Mouse (Mus musculus): ENCODE data around the gene Ubl4b.

DNA sequence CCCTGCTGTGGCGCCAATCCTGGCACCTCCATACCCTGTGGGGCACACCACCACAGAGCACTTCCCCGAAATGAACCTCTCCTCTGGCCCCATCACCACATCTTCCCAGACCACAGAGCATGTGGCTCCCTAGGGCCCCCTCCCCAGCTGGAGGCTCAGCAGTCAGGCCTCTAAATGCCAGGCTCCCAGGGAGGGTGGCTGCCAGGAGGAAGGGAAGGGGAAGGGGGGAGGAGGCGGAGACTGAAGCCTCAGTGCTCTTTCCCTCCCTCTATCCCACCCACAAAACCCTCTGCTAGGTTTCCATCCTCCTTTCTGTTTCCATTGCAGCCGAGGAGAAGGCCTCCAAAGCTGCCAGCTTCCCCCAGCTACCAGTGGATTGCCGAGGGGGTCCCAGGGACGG, 45.3 kb upstream of the Ubl4b start:
- TF ChIP-seq CTCF (IDR thresholded peaks at IDR 0.05; ENCODE audit: low read depth, low read length) (no peak), POLR2A (IDR thresholded peaks at IDR 0.05; ENCODE audit: borderline replicate concordance, low read depth, low read length) (no peak)
